In genomic region chr13:67081142-67081713, GRCm38 (mm10) we compare ENCODE assay signal across 8 mouse cellular contexts. TPM values are rescaled to one million over a fixed set of nuclear protein-coding genes. Genes with fewer than 3 reads are reported as not detected.
DNase-seq lines count a peak whose midpoint lies in the region; ATAC-seq lines count a peak whose summit lies in the region.

No protein-coding gene starts in this region.

- 1% methylated on average over 24 of the region's 24 CpGs for WGBS in hindbrain, embryonic 11.5 days

- peak; percentile 90 for DNase-seq in Muller cell, postnatal 12 days (ENCODE audit: inconsistent ontology term)
- DNase-seq in cerebellum, adult 9-10 months: peak; percentile 85
- peak; percentile 64 to 83 for DNase-seq in frontal cortex, adult 2 months (ENCODE audit: extremely low spot score in 1 of 2, low spot score in 1 of 2)
- peak; percentile 74 for DNase-seq in hindbrain, embryonic 11.5 days (ENCODE audit: low spot score)
- peak; percentile 56 to 67 for DNase-seq in layer of hippocampus, postnatal 10 days (ENCODE audit: low spot score in 2 of 2)
- peak; percentile 80 for DNase-seq in lung, postnatal 10 days
- peak; percentile 74 for DNase-seq in ovary, postnatal 36 days (ENCODE audit: low spot score)
- peak; percentile 58 for DNase-seq in thymus, postnatal 25 days

- peak overlapping the region; percentile 60 for H3K4me2 ChIP-seq in hindbrain, embryonic 11.5 days (replicated peaks; ENCODE audit: low read depth, low read length)

- H3K36me3 ChIP-seq in hindbrain, embryonic 11.5 days (ENCODE audit: control insufficient read depth, insufficient read depth, low read length): peaks cover 2% of the 10 kb centered on the region; the same call in 1 of the 2 replicates

- ATAC-seq in hindbrain, embryonic 11.5 days (ENCODE audit: low FRiP score): peak; percentile 99

- no peaks in the 10 kb centered on the region for H3K4me1 ChIP-seq in hindbrain, embryonic 11.5 days (replicated peaks; ENCODE audit: control insufficient read depth, insufficient read depth, low read length)

- no peaks in the 10 kb centered on the region for H3K9me3 ChIP-seq in hindbrain, embryonic 11.5 days (ENCODE audit: control insufficient read depth, low read length)

- H3K27me3 ChIP-seq in hindbrain, embryonic 11.5 days (ENCODE audit: control insufficient read depth, insufficient read depth, low read length): no peaks in the 10 kb centered on the region

- peak overlapping the region; percentile 61 for H3K4me3 ChIP-seq in hindbrain, embryonic 11.5 days (ENCODE audit: low read depth, low read length)

- H3K9ac ChIP-seq in hindbrain, embryonic 11.5 days (ENCODE audit: low read depth, low read length): peak overlapping the region; percentile 74

- peak overlapping the region; percentile 71 for H3K27ac ChIP-seq in hindbrain, embryonic 11.5 days (ENCODE audit: low read depth, low read length)

RNA-seq across cellular contexts. Expression of gene Zfp708, which starts 16.5 kb away (rescaled TPM):
- 3.0 and 3.7 TPM in 2 replicates for polyA plus RNA-seq in frontal cortex, adult 2 months (2012; rRNA removed)
- polyA plus RNA-seq in hindbrain, embryonic 11.5 days (2014; fragmentation: Nextera tagmentation; extraction: Ambion mirVana): 9.2 and 9.6 TPM in 2 replicates
- 1 to 10 TPM; 2.9 to 4.1 TPM for total RNA-seq in layer of hippocampus, postnatal 10 days (2021)

RNA-seq across cellular contexts. Expression of gene Zfp712, which starts 20.3 kb away (rescaled TPM):
- polyA plus RNA-seq in frontal cortex, adult 2 months (2012; rRNA removed): 2.6 and 2.8 TPM in 2 replicates
- 5.8 TPM in 2 replicates for polyA plus RNA-seq in hindbrain, embryonic 11.5 days (2014; fragmentation: Nextera tagmentation; extraction: Ambion mirVana)
- total RNA-seq in layer of hippocampus, postnatal 10 days (2021): 1 to 10 TPM; 5.1 to 5.9 TPM

RNA-seq across cellular contexts. Expression of gene Gm28557, which starts 27.2 kb away (rescaled TPM):
- polyA plus RNA-seq in frontal cortex, adult 2 months (2012; rRNA removed): 1.6 and 2.0 TPM in 2 replicates
- polyA plus RNA-seq in hindbrain, embryonic 11.5 days (2014; fragmentation: Nextera tagmentation; extraction: Ambion mirVana): 1.9 and 3.3 TPM in 2 replicates
- total RNA-seq in layer of hippocampus, postnatal 10 days (2021): 1 to 10 TPM; 1.6 to 1.7 TPM

RNA-seq across cellular contexts. Expression of gene Rslcan18, which starts 34.8 kb away (rescaled TPM):
- 0.21 and 0.24 TPM in 2 replicates for polyA plus RNA-seq in frontal cortex, adult 2 months (2012; rRNA removed)
- 0.14 and 0.26 TPM in 2 replicates for polyA plus RNA-seq in hindbrain, embryonic 11.5 days (2014; fragmentation: Nextera tagmentation; extraction: Ambion mirVana)
- total RNA-seq in layer of hippocampus, postnatal 10 days (2021): under 1 TPM; 0.25 to 0.30 TPM

RNA-seq across cellular contexts. Expression of gene Zfp759, which starts 40.2 kb away (rescaled TPM):
- polyA plus RNA-seq in frontal cortex, adult 2 months (2012; rRNA removed): 3.0 and 3.4 TPM in 2 replicates
- polyA plus RNA-seq in hindbrain, embryonic 11.5 days (2014; fragmentation: Nextera tagmentation; extraction: Ambion mirVana): 1.7 and 3.3 TPM in 2 replicates
- 10 to 100 TPM in 1 of 2 experiments, 1 to 10 TPM in 1; 7.5 to 10.2 TPM for total RNA-seq in layer of hippocampus, postnatal 10 days (2021)

Comparison
In these comparisons a context has a peak if more than half of its experiments do, and no peak if none do; other contexts are left out.
1. Peak in every context shown above with its lines: DNase-seq, ATAC-seq, H3K4me3 ChIP-seq and H3K27ac ChIP-seq.